Mouse (Mus musculus) MEL (cell line): ENCODE data around the gene Gm49486. TPM values are rescaled to one million over a fixed set of nuclear protein-coding genes. Genes with fewer than 3 reads are reported as not detected.
A peak's percentile ranks its signal among the peaks of the same experiment; 100 is the strongest.

Experiments used
- DNase-seq: peaks from one replicate; pipeline ENCODE4 v3.0.0; 2011; ENCODE audit warnings: low read depth, low spot score
- H3K27ac ChIP-seq: 2 replicates; pipeline ENCODE4 v1.5.1; 2012; ENCODE audit warnings: low read depth, mild to moderate bottlenecking, control low read depth, low read length, moderate library complexity; ENCODE audit not compliant: control insufficient read depth
- H3K27me3 ChIP-seq, 2 experiments: fragments of 150-350 bp in 1 of 2; sonication (generic) in 1 of 2; 2 replicates each; pipeline ENCODE4 v1.6.1; 2012; ENCODE audit warnings: low read length in 2 of 2, mild to moderate bottlenecking in 2 of 2, improper control_type of control experiment in 1 of 2, moderate library complexity in 1 of 2; ENCODE audit not compliant: insufficient read depth in 2 of 2, control insufficient read depth in 1 of 2
- H3K36me3 ChIP-seq, 2 experiments: 2 replicates each; pipeline ENCODE4 v1.6.1; 2012 to 2014; ENCODE audit warnings: low read length in 2 of 2, improper control_type of control experiment in 1 of 2, inconsistent platforms in 1 of 2, mild to moderate bottlenecking in 1 of 2; ENCODE audit not compliant: insufficient read depth in 2 of 2, control insufficient read depth in 1 of 2
- H3K4me1 ChIP-seq, 2 experiments: fragments of 150-350 bp in 1 of 2; sonication (generic) in 1 of 2; 2 replicates each; pipeline ENCODE4 v1.6.1; 2012; ENCODE audit warnings: low read length in 2 of 2, improper control_type of control experiment in 1 of 2, mild to moderate bottlenecking in 1 of 2; ENCODE audit not compliant: insufficient read depth in 2 of 2, control insufficient read depth in 1 of 2
- H3K4me3 ChIP-seq, 2 experiments: fragments of 150-350 bp in 1 of 2; sonication (generic) in 1 of 2; 2 replicates each; pipeline ENCODE4 v1.5.1; 2012; ENCODE audit warnings: low read depth in 2 of 2, low read length in 2 of 2, mild to moderate bottlenecking in 2 of 2, moderate library complexity in 2 of 2, control low read depth in 1 of 2, improper control_type of control experiment in 1 of 2; ENCODE audit not compliant: control insufficient read depth in 1 of 2, insufficient read depth in 1 of 2
- H3K79me2 ChIP-seq: 2 replicates; pipeline ENCODE4 v1.6.1; 2012; ENCODE audit warnings: mild to moderate bottlenecking, low read length, moderate library complexity; ENCODE audit not compliant: control insufficient read depth, poor library complexity, insufficient read depth
- H3K9ac ChIP-seq: 2 replicates; pipeline ENCODE4 v1.6.1; 2012; ENCODE audit warnings: low read depth, mild to moderate bottlenecking, control low read depth, low read length, moderate library complexity; ENCODE audit not compliant: control insufficient read depth, poor library complexity, severe bottlenecking
- H3K9me3 ChIP-seq: fragments of 150-350 bp; sonication (generic); replicated peaks from 2 replicates; pipeline ENCODE4 v1.6.1; 2012; ENCODE audit warnings: mild to moderate bottlenecking, low read length, improper control_type of control experiment, moderate library complexity; ENCODE audit not compliant: insufficient read depth
- CHD1 ChIP-seq: IDR thresholded peaks from 2 replicates; pipeline ENCODE4 v1.6.1; 2012; ENCODE audit warnings: low read depth, mild to moderate bottlenecking, inconsistent platforms, low read length, improper control_type of control experiment
- CHD2 ChIP-seq: IDR thresholded peaks from 2 replicates; pipeline ENCODE4 v1.6.1; 2011; ENCODE audit warnings: low read length, improper control_type of control experiment
- CTCF ChIP-seq, 3 experiments: IDR thresholded peaks in 2 of 3; conservative IDR thresholded peaks in 1 of 3; 2 replicates each; pipeline ENCODE4 v1.5.1; 2011 to 2012; ENCODE audit warnings: low read length in 3 of 3, low read depth in 2 of 3, mild to moderate bottlenecking in 2 of 3, improper control_type of control experiment in 1 of 3, inconsistent platforms in 1 of 3, mixed read lengths in 1 of 3, moderate library complexity in 1 of 3; ENCODE audit not compliant: control insufficient read depth in 1 of 3, insufficient read depth in 1 of 3, poor library complexity in 1 of 3, severe bottlenecking in 1 of 3
- E2F4 ChIP-seq: IDR thresholded peaks from 2 replicates; pipeline ENCODE4 v1.6.1; 2011; ENCODE audit warnings: low read depth, low read length, improper control_type of control experiment, borderline replicate concordance
- ELF1 ChIP-seq: IDR thresholded peaks from 2 replicates; pipeline ENCODE4 v1.6.1; 2014; ENCODE audit warnings: low read depth, mild to moderate bottlenecking, inconsistent platforms, low read length, improper control_type of control experiment, moderate library complexity
- EP300 ChIP-seq, 2 experiments: IDR thresholded peaks; 2 replicates each; pipeline ENCODE4 v1.6.1; 2011; ENCODE audit warnings: improper control_type of control experiment in 2 of 2, low read length in 2 of 2, low read depth in 1 of 2, mild to moderate bottlenecking in 1 of 2
- GABPA ChIP-seq: IDR thresholded peaks from 2 replicates; pipeline ENCODE4 v1.6.1; 2012; ENCODE audit warnings: low read depth, mild to moderate bottlenecking, inconsistent platforms, low read length, improper control_type of control experiment, moderate library complexity
- GATA1 ChIP-seq: IDR thresholded peaks from 2 replicates; pipeline ENCODE4 v1.6.1; 2011; ENCODE audit warnings: low read depth, low read length, improper control_type of control experiment
- HCFC1 ChIP-seq: IDR thresholded peaks from 2 replicates; pipeline ENCODE4 v1.6.1; 2012; ENCODE audit warnings: low read depth, mild to moderate bottlenecking, inconsistent platforms, low read length, improper control_type of control experiment, moderate library complexity
- KAT2A ChIP-seq: conservative IDR thresholded peaks from 2 replicates; pipeline ENCODE4 v1.6.1; 2012; ENCODE audit warnings: low read depth, low read length, improper control_type of control experiment, inconsistent platforms
- MYB ChIP-seq: IDR thresholded peaks from 2 replicates; pipeline ENCODE4 v1.6.1; 2011; ENCODE audit warnings: mild to moderate bottlenecking, low read depth, low read length, improper control_type of control experiment
- POLR2A ChIP-seq, 2 experiments: IDR thresholded peaks; 2 replicates each; pipeline ENCODE4 v1.6.1; 2011 to 2012; ENCODE audit warnings: low read length in 2 of 2, mild to moderate bottlenecking in 2 of 2, control low read depth in 1 of 2, improper control_type of control experiment in 1 of 2, low read depth in 1 of 2, moderate library complexity in 1 of 2; ENCODE audit not compliant: control insufficient read depth in 1 of 2, insufficient read depth in 1 of 2, poor library complexity in 1 of 2
- POLR2AphosphoS2 ChIP-seq: IDR thresholded peaks from 2 replicates; pipeline ENCODE4 v1.6.1; 2011; ENCODE audit warnings: low read length, improper control_type of control experiment
- RAD21 ChIP-seq: IDR thresholded peaks from 2 replicates; pipeline ENCODE4 v1.6.1; 2011; ENCODE audit warnings: mild to moderate bottlenecking, low read depth, low read length, improper control_type of control experiment
- RCOR1 ChIP-seq: IDR thresholded peaks from 2 replicates; pipeline ENCODE4 v1.6.1; 2012; ENCODE audit warnings: low read depth, mild to moderate bottlenecking, inconsistent platforms, low read length, improper control_type of control experiment
- SIN3A ChIP-seq: IDR thresholded peaks from 2 replicates; pipeline ENCODE4 v1.6.1; 2012; ENCODE audit warnings: low read length, improper control_type of control experiment, inconsistent platforms
- TCF12 ChIP-seq: IDR thresholded peaks from 2 replicates; pipeline ENCODE4 v1.6.1; 2014; ENCODE audit warnings: low read depth, mild to moderate bottlenecking, inconsistent platforms, low read length, improper control_type of control experiment, moderate library complexity
- ZC3H11A ChIP-seq: IDR thresholded peaks from 2 replicates; pipeline ENCODE4 v1.6.1; 2012; ENCODE audit warnings: low read depth, mild to moderate bottlenecking, inconsistent platforms, low read length, improper control_type of control experiment
- ZKSCAN1 ChIP-seq: IDR thresholded peaks from 2 replicates; pipeline ENCODE4 v1.6.1; 2012; ENCODE audit warnings: low read depth, mild to moderate bottlenecking, inconsistent platforms, low read length, improper control_type of control experiment, moderate library complexity
- polyA plus RNA-seq, 2 experiments: library from polyadenylated mRNA; stranded (reverse) in 1 of 2; unstranded in 1 of 2; fragments of >175 nt in 1 of 2; fragments of >200 nt in 1 of 2; gene quantifications; 2 replicates each; pipeline versions ENCODE4 v1.2.1 to v1.2.4; 2012; ENCODE audit warnings: low replicate concordance in 2 of 2, low read depth in 1 of 2; ENCODE audit not compliant: insufficient read length in 2 of 2, insufficient read depth in 1 of 2, missing spikeins in 1 of 2
- total RNA-seq: library from RNA; depleted of rRNA; stranded (reverse); fragments of 300-350 nt; gene quantifications from 2 replicates; pipeline ENCODE4 v1.2.3, GENCODE M21; 2012

Gm49486 gene
- total and polyA plus RNA-seq, 3 experiments, result 0.12 to 0.46 TPM; not detected in 1

- TF ChIP-seq CHD1 (no peak), MYB (no peak), E2F4 (peak; percentile 55; the same call in 1 of the 2 replicates), KAT2A (peak; percentile 49; the same call in 1 of the 2 replicates), GABPA (no peak)
These were observed at the start of gene Gm49486, which contains the start of gene Pick1 (continued) for GRCm38 (mm10) chr15:79229058-79229821.

- no peak for TF ChIP-seq ZKSCAN1
- no peak for TF ChIP-seq POLR2AphosphoS2
- TF ChIP-seq GABPA, result no peak
- no peak for TF ChIP-seq ELF1
- no peak for TF ChIP-seq CHD2
- no peak for TF ChIP-seq CTCF (IDR thresholded peaks at IDR 0.05 in 2 of 3, conservative IDR thresholded peaks at IDR 0.05 in 1 of 3; ENCODE audit: control insufficient read depth in 1 of 3, insufficient read depth in 1 of 3, low read depth in 2 of 3, low read length in 3 of 3, poor library complexity in 1 of 3, severe bottlenecking in 1 of 3)
- TF ChIP-seq EP300 (IDR thresholded peaks at IDR 0.05; ENCODE audit: low read depth in 1 of 2, low read length in 2 of 2), result no peak
- no peak for TF ChIP-seq ZC3H11A
- TF ChIP-seq RCOR1, result no peak
- no peak for TF ChIP-seq MYB
- TF ChIP-seq HCFC1, result no peak
- TF ChIP-seq RAD21, result no peak
- no peak for TF ChIP-seq KAT2A
- TF ChIP-seq TCF12, result no peak
- TF ChIP-seq POLR2A (IDR thresholded peaks at IDR 0.05; ENCODE audit: control insufficient read depth in 1 of 2, insufficient read depth in 1 of 2, low read depth in 1 of 2, low read length in 2 of 2, poor library complexity in 1 of 2), result no peak
- Histone ChIP-seq H3K36me3 (no peaks in the 10 kb centered on the region), H3K4me3 (no peak overlapping the region), H3K79me2 (no peaks in the 10 kb centered on the region), H3K4me1 (no peaks in the 10 kb centered on the region), H3K27ac (no peak overlapping the region), H3K9ac (no peak overlapping the region), H3K27me3 (peaks cover 14 to 19% of the 10 kb centered on the region in 2 experiments), H3K9me3 (no peaks in the 10 kb centered on the region)
- no peak for DNase-seq
These were observed 44.0 kb upstream of the Gm49486 start for GRCm38 (mm10) chr15:79185213-79185612.

- H3K4me3 ChIP-seq, result no peak overlapping the region
- no peaks in the 10 kb centered on the region for H3K79me2 ChIP-seq
- H3K9me3 ChIP-seq, result no peaks in the 10 kb centered on the region
- no peaks in the 10 kb centered on the region for H3K4me1 ChIP-seq
- H3K27me3 ChIP-seq, result peaks cover 4 to 7% of the 10 kb centered on the region in 2 experiments; a peak in 3 of 4 replicates
- H3K36me3 ChIP-seq, result no peaks in the 10 kb centered on the region
- no peak for TF ChIP-seq SIN3A
- TF ChIP-seq GATA1, result 0 out of 2 replicates have a peak, but pooled peaks have one; percentile 6
- DNase-seq, result no peak
- no peak overlapping the region for H3K9ac ChIP-seq
- H3K27ac ChIP-seq, result no peak overlapping the region
These were observed 41.4 kb upstream of the Gm49486 start for GRCm38 (mm10) chr15:79187819-79188218.
